Mouse (Mus musculus) lung, postnatal 0 days (tissue): ENCODE measurements around the gene Ssbp4.

Experiments
- CTCF ChIP-seq: IDR thresholded peaks from 2 replicates; pipeline ENCODE4 v1.5.1; 2016; ENCODE audit warnings: antibody characterized with exemption, mild to moderate bottlenecking
- EP300 ChIP-seq: IDR thresholded peaks from 2 replicates; pipeline ENCODE4 v1.6.1; 2016; ENCODE audit warnings: antibody characterized with exemption, mild to moderate bottlenecking, control low read depth

- TF ChIP-seq CTCF (no peak), EP300 (no peak)
These were observed 48.5 kb upstream of the Ssbp4 start for GRCm38 (mm10) chr8:70657214-70657613.
